Mouse (Mus musculus) lung, postnatal 0 days (tissue): ENCODE measurements around the gene Crhr2. TPM values are rescaled to one million over a fixed set of nuclear protein-coding genes. Genes with fewer than 3 reads are reported as not detected.
A peak's percentile ranks its signal among the peaks of the same experiment; 100 is the strongest.

ENCODE experiments used
- ATAC-seq: fragments of 200-750 bp; cut with Nextera tagmentation; 2 replicates; pipeline ENCODE4 v1.8.0; 2017; ENCODE audit warnings: moderate library complexity
- DNase-seq: peaks from one replicate; pipeline ENCODE4 v3.0.0-alpha.2; 2016; ENCODE audit warnings: low spot score
- H3K27ac ChIP-seq: fragments of 300-500 bp; sonication (generic); 2 replicates; pipeline ENCODE4 v1.5.1; 2014; ENCODE audit warnings: antibody characterized with exemption, mild to moderate bottlenecking, low read length, mixed read lengths
- H3K27me3 ChIP-seq: fragments of 300-500 bp; sonication (generic); replicated peaks from 2 replicates; pipeline ENCODE4 v1.6.1; 2014; ENCODE audit warnings: low read length, mixed read lengths; ENCODE audit not compliant: insufficient read depth
- H3K36me3 ChIP-seq: fragments of 300-500 bp; sonication (generic); 2 replicates; pipeline ENCODE4 v1.6.1; 2014; ENCODE audit warnings: low read length, mixed read lengths; ENCODE audit not compliant: insufficient read depth
- H3K4me1 ChIP-seq: fragments of 300-500 bp; sonication (generic); 2 replicates; pipeline ENCODE4 v1.6.1; 2014; ENCODE audit warnings: antibody characterized with exemption, low read depth, low read length, mixed read lengths; ENCODE audit not compliant: insufficient read depth
- H3K4me2 ChIP-seq: fragments of 300-500 bp; sonication (generic); replicated peaks from 2 replicates; pipeline ENCODE4 v1.6.1; 2014; ENCODE audit warnings: low read depth, mild to moderate bottlenecking, low read length, moderate library complexity, mixed read lengths
- H3K4me3 ChIP-seq: fragments of 300-500 bp; sonication (generic); 2 replicates; pipeline ENCODE4 v1.5.1; 2014; ENCODE audit warnings: low read depth, low read length
- H3K9ac ChIP-seq: fragments of 300-500 bp; sonication (generic); replicated peaks from 2 replicates; pipeline ENCODE4 v1.6.1; 2014; ENCODE audit warnings: low read depth, mild to moderate bottlenecking
- H3K9me3 ChIP-seq: fragments of 300-500 bp; sonication (generic); 2 replicates; pipeline ENCODE4 v1.6.1; 2016; ENCODE audit warnings: low read length, mixed read lengths
- CTCF ChIP-seq: IDR thresholded peaks from 2 replicates; pipeline ENCODE4 v1.5.1; 2016; ENCODE audit warnings: antibody characterized with exemption, mild to moderate bottlenecking
- EP300 ChIP-seq: IDR thresholded peaks from 2 replicates; pipeline ENCODE4 v1.6.1; 2016; ENCODE audit warnings: antibody characterized with exemption, mild to moderate bottlenecking, control low read depth
- WGBS: fragments of 180-500 bp; shearing (Covaris S2); extraction: QIAGEN DNeasy Blood & Tissue Kit; methylation state at CpG from one replicate; pipeline ENCODE4 v1.1.7; 2014; 5-methylcytosine and 5-hydroxymethylcytosine counted together
- polyA plus RNA-seq: library from polyadenylated mRNA; unstranded; fragments of >200 nt; fragmentation: Nextera tagmentation; extraction: Ambion mirVana; gene quantifications from 2 replicates; pipeline ENCODE4 v1.2.1, GENCODE M21; 2015

Crhr2 gene
- polyA plus RNA-seq, 1 experiment from 2014 or later, result 0.17 TPM

DNA sequence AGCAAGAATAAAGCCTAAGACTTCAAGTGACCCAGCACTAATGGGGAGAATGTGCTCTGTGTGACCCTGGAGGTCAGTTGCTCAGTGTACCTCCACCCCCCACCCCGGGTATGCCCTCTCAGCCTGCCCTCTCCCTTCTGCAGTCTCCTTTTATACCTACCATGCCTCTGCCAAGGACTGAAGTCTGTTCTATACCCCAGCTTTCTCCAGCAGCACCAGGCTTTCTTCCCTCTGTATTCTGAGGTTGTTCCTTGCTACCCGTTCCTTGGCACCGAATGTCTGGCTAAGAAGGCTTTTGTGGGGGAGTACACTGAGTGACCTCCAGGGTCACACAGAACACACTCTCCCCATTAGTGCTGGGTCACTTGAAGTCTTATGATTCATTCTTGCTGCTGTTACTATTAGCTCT, 41.1 kb upstream of the Crhr2 start:
- no peaks in the 10 kb centered on the region for H3K27me3 ChIP-seq
- 52% methylated on average over 3 of the region's 3 CpGs for whole genome bisulfite sequencing
- H3K36me3 ChIP-seq, result no peaks in the 10 kb centered on the region
- no peak overlapping the region for H3K27ac ChIP-seq
- no peak overlapping the region for H3K9ac ChIP-seq
- DNase-seq, result no peak
- peak overlapping the region; percentile 25 for H3K4me2 ChIP-seq
- no peaks in the 10 kb centered on the region; the same call in 1 of the 2 replicates for H3K4me1 ChIP-seq
- TF ChIP-seq EP300 (no peak), CTCF (no peak)
- no peak for ATAC-seq
- no peaks in the 10 kb centered on the region for H3K9me3 ChIP-seq
- 0 out of 2 replicates have a peak overlapping the region, but pooled peaks have one; percentile 12 for H3K4me3 ChIP-seq

DNA sequence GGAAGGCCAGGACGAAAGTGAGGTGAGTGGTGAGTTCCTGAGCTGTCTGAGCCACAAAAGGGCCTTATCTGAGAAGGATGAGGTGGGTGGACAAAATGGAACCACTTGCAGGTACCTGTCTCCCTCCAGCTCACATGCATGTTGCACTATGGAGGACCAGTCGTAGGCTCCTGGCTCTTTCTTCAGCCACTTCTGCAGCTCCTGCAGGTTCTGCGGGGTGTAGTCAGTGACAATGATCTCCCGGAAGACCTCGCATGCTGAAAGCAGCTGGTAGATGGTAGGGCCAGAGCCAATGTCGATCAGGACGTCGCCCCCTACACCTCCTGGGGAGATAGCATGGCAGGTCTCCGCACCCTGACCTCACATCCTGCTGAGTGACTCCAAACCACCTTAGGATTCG, 40.4 kb upstream of the Crhr2 start:
- 68% methylated on average over 10 of the region's 10 CpGs for WGBS
- no peak for ATAC-seq
- H3K27me3 ChIP-seq, result no peaks in the 10 kb centered on the region

GRCm38 (mm10) chr6:55171638-55172037, 38.8 kb upstream of the Crhr2 start:
- Histone ChIP-seq H3K36me3 (no peaks in the 10 kb centered on the region), H3K4me2 (no peak overlapping the region), H3K9ac (no peak overlapping the region), H3K9me3 (no peaks in the 10 kb centered on the region), H3K27me3 (no peaks in the 10 kb centered on the region), H3K27ac (no peak overlapping the region), H3K4me1 (no peaks in the 10 kb centered on the region), H3K4me3 (no peak overlapping the region)
- peak; percentile 22; the same call in 1 of the 2 replicates for TF ChIP-seq CTCF
- TF ChIP-seq EP300, result no peak
- WGBS, result 51% methylated on average over 4 of the region's 4 CpGs
- no peak for ATAC-seq
- DNase-seq, result no peak

More for the DNA sequence above, 40.4 kb upstream of the Crhr2 start:
- no peaks in the 10 kb centered on the region for H3K9me3 ChIP-seq
- H3K36me3 ChIP-seq, result no peaks in the 10 kb centered on the region
- TF ChIP-seq CTCF (no peak), EP300 (no peak)
- H3K4me2 ChIP-seq, result peak overlapping the region; percentile 25
- H3K27ac ChIP-seq, result no peak overlapping the region
- no peak overlapping the region; the same call in 1 of the 2 replicates for H3K4me3 ChIP-seq
- H3K9ac ChIP-seq, result no peak overlapping the region
- no peak for DNase-seq
- H3K4me1 ChIP-seq, result no peaks in the 10 kb centered on the region; the same call in 1 of the 2 replicates

GRCm38 (mm10) chr6:55169818-55170217, 37.0 kb upstream of the Crhr2 start:
- no peak for ATAC-seq
- no peak for DNase-seq
- H3K27ac ChIP-seq, result no peak overlapping the region
- WGBS, result 67% methylated on average over 5 of the region's 5 CpGs
- H3K4me1 ChIP-seq, result no peaks in the 10 kb centered on the region
- H3K9me3 ChIP-seq, result no peaks in the 10 kb centered on the region
- no peaks in the 10 kb centered on the region for H3K36me3 ChIP-seq
- TF ChIP-seq EP300 (no peak), CTCF (no peak)
- no peak overlapping the region for H3K4me3 ChIP-seq
- no peaks in the 10 kb centered on the region for H3K27me3 ChIP-seq
- no peak overlapping the region for H3K4me2 ChIP-seq
- no peak overlapping the region for H3K9ac ChIP-seq

- ATAC-seq (peak; percentile 48), DNase-seq (peak; percentile 85)
- Histone ChIP-seq H3K9ac (no peak overlapping the region), H3K27me3 (no peaks in the 10 kb centered on the region), H3K27ac (no peak overlapping the region), H3K4me3 (no peak overlapping the region), H3K4me2 (no peak overlapping the region), H3K9me3 (no peaks in the 10 kb centered on the region), H3K4me1 (no peaks in the 10 kb centered on the region), H3K36me3 (no peaks in the 10 kb centered on the region)
- TF ChIP-seq EP300, result no peak
- TF ChIP-seq CTCF, result peak; percentile 97
- 38% methylated on average over 7 of the region's 7 CpGs for WGBS
These were observed 34.1 kb upstream of the Crhr2 start for GRCm38 (mm10) chr6:55166777-55167463.

GRCm38 (mm10) chr6:55163046-55163584, 30.3 kb upstream of the Crhr2 start:
- H3K9ac ChIP-seq, result no peak overlapping the region
- ATAC-seq (no peak), DNase-seq (no peak)
- no peak overlapping the region for H3K4me2 ChIP-seq
- H3K4me3 ChIP-seq, result no peak overlapping the region
- no peaks in the 10 kb centered on the region for H3K27me3 ChIP-seq
- H3K4me1 ChIP-seq, result no peaks in the 10 kb centered on the region
- H3K27ac ChIP-seq, result no peak overlapping the region
- no peaks in the 10 kb centered on the region for H3K36me3 ChIP-seq
- TF ChIP-seq EP300 (no peak), CTCF (no peak)
- WGBS, result 82% methylated on average over 8 of the region's 8 CpGs
- H3K9me3 ChIP-seq, result no peaks in the 10 kb centered on the region
